Mouse (Mus musculus) lung, postnatal 0 days (tissue): ENCODE measurements around the gene Wwc2.

Experiments used
- CTCF ChIP-seq: IDR thresholded peaks from 2 replicates; pipeline ENCODE4 v1.5.1; 2016; ENCODE audit warnings: antibody characterized with exemption, mild to moderate bottlenecking
- EP300 ChIP-seq: IDR thresholded peaks from 2 replicates; pipeline ENCODE4 v1.6.1; 2016; ENCODE audit warnings: antibody characterized with exemption, mild to moderate bottlenecking, control low read depth

DNA sequence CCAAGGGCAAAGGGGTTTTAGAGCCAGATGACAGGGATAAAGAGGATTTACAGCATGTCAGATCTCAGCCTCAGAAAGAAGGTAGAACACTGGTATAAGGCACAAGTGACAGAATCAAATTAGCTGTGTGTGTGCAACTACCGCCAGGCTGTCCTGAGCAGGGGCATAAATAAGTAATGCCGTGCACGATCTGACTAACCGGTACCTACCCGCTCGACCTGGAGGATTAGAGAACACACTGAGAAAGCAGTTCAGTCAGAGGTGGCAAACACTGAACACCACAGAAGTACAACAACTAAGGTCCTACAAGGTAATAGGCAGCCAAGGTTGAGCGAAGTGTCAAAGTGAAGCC lies 15.8 kb downstream of the Wwc2 start:
- TF ChIP-seq CTCF (no peak), EP300 (no peak)
